Mouse (Mus musculus) mouse trophoblast stem cell (cell line): ENCODE results near the gene Sae1.
"Not testable (repeated sequence)": the region's sequence is repeated elsewhere in the genome, so short reads cannot be mapped to it uniquely, and the experiment has no call there.

Experiments
- in situ Hi-C, 2 experiments: fragments of 300-500 bp; cut with MseI, MboI; formaldehyde crosslinking; loops; 2 replicates in 1 of 2; 3 replicates in 1 of 2; pipeline ENCODE4 v1.15.1; 2025

Sae1 gene

GRCm38 (mm10) chr7:16402968-16403948 is 15.7 kb upstream of the Sae1 start:
- in situ Hi-C loops = no loop called here

- in situ Hi-C loops = no loop called here
Measured at GRCm38 (mm10) chr7:16402449-16402848, 14.8 kb upstream of the Sae1 start.

GRCm38 (mm10) chr7:16401991-16402431 is 14.4 kb upstream of the Sae1 start:
- in situ Hi-C loops = no loop called here

- in situ Hi-C loops = no loop called here
Measured at GRCm38 (mm10) chr7:16400689-16401611, 13.3 kb upstream of the Sae1 start, which contains the start of gene Zc3h4. Gene Zc3h4 (plus strand): TSS chr7:16400910.

DNA sequence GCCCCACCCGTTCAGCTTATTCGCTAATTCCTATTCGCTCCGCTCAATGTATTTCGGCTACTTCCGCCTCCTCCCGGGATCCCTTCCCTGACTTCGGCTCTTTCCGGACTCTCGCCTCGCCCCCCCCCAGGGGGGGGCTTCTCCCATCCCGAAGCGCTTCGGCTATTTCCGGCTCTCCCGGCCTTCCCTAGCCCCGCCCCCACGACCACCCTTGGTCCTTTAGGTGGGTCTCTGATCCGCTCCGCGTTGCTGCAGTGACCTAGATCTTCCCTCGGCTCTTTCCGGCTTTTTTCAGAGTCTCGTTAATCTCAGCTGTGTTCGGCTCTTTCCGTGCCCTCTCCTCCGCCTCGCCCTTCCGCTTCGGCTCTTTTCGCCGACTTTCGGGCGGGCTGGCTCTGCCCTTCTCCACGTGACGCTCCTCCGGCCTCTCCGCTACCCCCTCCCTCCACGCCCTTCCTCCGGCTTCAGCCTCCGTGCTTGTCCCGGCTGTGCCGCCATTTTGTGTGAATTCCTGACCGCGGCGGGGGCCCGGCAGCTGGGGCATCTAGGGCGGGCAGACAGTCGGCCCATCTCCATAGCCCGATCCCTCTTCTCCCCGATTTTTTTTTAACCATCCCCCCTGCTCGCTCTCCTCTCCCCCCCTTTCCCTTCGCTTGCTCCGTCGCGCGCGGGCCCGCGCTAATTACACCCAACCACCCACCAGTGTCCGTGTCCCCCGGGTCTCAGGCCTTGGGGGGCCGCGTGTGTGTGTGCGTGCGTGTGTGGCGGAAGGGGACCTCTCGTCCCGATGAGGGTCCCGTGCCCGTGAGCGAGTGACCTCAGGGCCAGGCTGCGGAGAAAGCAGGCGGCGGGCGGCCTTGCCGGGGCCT is 12.4 kb upstream of the Sae1 start:
- in situ Hi-C loops = no loop called here

GRCm38 (mm10) chr7:16399098-16399819 is 11.7 kb upstream of the Sae1 start:
- in situ Hi-C loops = no loop called here

GRCm38 (mm10) chr7:16398387-16399050 is 10.9 kb upstream of the Sae1 start:
- in situ Hi-C loops = no loop called here

- in situ Hi-C loops = no loop called here
Measured at GRCm38 (mm10) chr7:16397465-16397864, 9.9 kb upstream of the Sae1 start.

DNA sequence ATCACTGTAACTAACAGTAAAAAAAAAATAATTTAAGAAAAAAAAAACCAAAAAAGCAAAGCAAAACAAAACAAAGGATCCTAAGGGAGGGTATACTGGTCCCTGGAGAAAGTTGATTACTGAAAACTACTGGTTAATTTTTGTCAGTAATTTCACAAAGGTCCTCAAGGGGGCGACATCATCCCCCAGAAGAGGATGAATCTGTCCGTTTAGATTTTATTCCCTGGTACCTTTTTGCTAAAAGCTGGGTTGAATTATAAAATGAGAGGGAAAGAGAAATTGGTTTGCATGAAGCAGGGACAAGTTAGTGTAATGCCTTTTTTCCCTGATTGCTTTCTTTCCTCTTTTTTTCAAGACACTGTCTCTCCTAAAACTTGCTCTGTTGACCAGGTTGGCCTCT is 8.3 kb upstream of the Sae1 start:
- in situ Hi-C loops = no loop called here

GRCm38 (mm10) chr7:16392923-16393322 is 5.3 kb upstream of the Sae1 start:
- in situ Hi-C loops = no loop called here

DNA sequence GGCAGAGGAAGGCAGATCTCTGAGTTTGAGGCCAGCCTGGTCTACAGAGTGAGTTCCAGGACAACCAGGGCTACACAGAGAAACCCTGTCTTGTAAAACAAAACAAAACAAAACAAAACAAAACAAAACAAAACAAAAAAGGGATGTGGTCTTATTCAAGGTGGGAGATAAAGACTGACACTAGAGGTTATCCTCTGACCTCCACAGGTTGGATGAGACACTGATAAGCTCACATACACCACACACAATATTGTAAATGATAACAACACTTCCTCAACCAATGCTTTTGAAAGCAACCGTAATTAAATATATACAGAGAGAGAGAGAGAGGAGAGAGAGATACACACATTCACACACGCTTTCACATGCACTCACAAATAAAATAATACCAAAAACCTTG is 2.3 kb upstream of the Sae1 start:
- in situ Hi-C loops = not testable (repeated sequence)

GRCm38 (mm10) chr7:16376505-16376904 is 11.1 kb downstream of the Sae1 start:
- in situ Hi-C loops = no loop called here

GRCm38 (mm10) chr7:16374989-16375388 is 12.6 kb downstream of the Sae1 start:
- in situ Hi-C loops = no loop called here

GRCm38 (mm10) chr7:16373719-16374118 is 13.9 kb downstream of the Sae1 start:
- in situ Hi-C loops = no loop called here

DNA sequence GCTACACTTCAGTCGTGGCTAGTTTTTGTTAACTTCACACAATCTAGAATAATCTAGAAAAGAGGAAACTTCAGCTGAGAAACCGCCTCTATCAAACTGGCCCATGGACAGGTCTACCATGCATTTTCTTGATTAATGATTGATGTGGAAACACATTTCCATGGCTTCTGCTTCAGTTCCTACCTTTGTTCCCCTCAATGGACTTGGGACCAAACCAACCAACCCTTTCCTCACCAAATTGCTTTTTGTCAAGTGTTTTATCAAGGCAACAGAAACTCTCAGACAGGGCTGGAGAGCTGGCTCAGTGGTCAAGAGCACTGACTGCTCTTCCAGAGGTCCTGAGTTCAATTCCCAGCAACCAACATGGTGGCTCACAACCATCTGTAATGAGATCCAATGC is 17.0 kb downstream of the Sae1 start:
- in situ Hi-C loops = no loop called here

GRCm38 (mm10) chr7:16368835-16369234 is 18.8 kb downstream of the Sae1 start:
- in situ Hi-C loops = no loop called here

DNA sequence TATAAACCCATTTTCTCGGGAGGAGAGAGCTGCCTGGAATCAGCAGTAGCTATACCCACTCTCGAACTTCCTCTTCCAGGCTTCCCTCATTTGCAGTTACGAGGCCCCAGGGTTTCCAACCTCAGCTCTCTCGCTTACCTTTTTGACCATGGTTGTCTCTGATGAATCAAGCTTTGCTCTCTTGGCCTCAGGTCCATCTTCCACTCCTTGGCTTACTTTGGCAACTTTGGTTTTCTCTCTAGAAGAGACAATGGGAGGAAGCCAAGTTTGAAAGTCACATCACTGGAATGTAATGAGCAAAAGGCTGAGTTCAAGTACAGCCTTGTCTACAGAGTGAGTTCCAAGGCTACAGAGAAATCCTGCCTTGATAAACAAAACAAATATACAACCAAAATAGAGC is 20.9 kb downstream of the Sae1 start:
- in situ Hi-C loops = no loop called here

- in situ Hi-C loops = no loop called here
Measured at GRCm38 (mm10) chr7:16366133-16366646, 21.4 kb downstream of the Sae1 start.

DNA sequence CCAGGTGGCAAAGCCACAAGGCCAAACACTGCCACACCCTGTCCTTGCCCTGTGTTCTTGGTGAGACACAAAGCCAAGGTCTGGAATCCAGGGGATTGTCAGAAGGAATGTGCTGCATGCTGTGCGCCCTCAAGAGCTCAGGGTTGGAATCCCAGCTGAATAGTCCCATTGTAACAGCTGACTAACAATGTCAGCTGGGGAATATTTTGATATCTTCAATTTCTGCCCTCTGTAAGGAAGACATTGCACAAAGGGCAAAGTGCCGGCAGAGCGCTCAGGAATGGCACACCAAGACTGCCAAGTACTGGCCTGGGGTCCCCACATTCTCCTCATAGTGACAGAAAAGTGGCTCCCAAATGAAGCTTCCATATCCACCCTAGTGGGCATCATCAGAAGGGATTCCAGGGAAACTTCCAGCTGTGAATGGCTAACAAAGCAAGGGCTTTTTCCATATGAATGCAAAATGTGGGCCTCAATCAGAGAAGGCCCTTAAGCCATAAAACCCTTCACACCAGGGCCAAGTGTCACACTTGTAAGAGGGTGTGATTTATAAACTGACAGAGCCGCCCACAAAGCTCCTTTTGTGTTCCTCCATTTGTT is 22.6 kb downstream of the Sae1 start:
- in situ Hi-C loops = no loop called here
